Mouse (Mus musculus) c-Kit-negative CD71-positive TER-119-positive erythroid progenitor cells, embryonic 14.5 days (primary cell): Measurements from ENCODE around the gene Dhrs7c.

Source experiments
- DNase-seq: peaks from one replicate; pipeline ENCODE4 v3.0.0-alpha.2; 2013; ENCODE audit warnings: low read depth, low spot score

Dhrs7c gene

DNA sequence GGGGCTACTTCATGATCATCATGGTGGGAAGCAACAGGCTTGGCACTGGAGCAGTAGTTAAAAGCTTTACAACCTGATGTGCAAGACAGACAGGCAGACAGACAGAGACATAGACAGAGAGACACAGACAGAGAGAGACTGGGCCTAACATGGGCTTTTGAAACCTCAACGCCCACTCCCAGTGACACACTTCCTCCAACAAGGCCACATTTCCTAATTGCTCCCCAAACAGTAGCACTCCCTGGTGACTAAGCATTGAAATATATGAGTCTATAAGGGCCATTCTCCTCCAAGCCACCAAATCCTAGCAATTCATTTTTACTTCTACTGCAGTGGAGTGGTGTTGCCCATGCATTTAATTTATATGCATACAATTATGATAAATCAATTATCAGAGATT lies 41.8 kb downstream of the Dhrs7c start:
- DNase-seq: no peak

DNA sequence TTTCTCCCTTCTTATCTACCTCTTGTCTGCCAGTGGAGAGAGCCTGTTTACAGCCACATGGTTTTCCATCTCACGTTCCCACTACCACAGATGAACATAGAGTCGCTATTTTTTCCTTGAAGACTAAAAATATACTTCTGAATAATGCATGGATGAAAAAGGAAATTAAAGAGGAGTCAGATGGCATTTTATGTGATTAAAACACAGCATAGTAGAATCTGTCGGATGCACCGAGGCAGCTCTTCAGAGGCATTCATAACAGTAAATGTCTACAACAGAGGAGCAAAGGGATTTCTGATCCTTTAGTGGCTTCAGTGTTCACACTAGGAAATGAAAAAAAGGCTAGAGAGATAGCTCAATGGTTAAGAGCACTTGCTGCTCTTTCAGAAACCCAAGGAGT lies 47.2 kb downstream of the Dhrs7c start:
- no peak for DNase-seq

DNA sequence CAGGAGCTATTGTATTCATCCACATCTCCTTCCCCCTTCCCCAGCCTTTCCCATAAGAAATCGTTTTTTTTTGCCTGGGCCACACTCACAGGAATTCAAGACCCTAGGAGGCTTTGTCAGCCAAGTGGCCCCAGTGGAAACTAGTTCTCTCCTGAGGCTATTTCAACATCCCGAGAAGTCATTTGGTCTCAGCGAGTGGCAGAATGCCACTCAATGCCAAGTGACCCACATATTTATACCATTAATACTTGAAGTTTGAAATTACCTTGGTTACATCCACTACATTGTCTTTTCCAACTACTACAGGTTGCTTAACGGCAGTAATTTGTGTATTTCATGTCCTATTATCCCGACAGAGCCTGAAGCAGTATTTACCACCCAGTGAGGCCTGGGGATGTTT lies 53.8 kb downstream of the Dhrs7c start:
- no peak for DNase-seq

DNA sequence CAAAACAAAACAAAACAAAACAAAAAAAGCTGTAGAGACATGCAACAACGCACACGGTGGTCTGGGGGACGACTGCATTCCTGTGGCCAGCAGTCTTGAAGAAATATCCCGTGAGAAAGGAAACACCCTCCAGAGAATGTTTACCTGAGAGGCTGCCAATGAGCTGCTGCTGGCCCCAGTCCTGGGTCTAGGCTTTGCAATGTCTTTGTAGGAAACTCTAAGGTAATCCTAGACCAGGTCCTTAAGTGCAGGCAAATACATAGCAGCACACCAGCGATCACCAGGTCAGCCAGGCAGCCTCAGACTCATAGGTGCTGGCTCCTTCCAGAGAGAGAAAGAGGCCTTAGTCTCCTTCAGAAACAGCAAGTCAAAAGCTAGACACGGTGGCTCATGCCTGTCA lies 56.0 kb downstream of the Dhrs7c start:
- DNase-seq: no peak

DNA sequence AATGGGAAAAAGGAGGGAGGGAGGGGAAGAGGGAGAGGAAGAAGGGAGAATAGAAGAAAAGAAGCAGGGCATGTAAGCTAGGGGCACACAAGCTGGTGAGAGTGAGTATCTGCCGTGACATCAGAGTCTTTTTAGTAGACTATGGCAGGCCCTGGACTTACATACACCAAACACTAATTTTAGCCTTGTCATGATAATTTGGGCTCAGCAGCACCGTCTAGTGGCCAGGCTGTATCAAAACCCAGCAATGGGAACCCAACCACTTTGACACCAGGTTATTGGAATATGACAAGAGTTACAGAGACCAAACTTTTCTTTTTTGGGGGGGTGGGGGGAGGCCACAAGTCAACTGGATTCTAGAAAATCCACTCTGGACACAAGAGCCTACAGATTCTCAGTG lies 57.0 kb downstream of the Dhrs7c start:
- DNase-seq: no peak

DNA sequence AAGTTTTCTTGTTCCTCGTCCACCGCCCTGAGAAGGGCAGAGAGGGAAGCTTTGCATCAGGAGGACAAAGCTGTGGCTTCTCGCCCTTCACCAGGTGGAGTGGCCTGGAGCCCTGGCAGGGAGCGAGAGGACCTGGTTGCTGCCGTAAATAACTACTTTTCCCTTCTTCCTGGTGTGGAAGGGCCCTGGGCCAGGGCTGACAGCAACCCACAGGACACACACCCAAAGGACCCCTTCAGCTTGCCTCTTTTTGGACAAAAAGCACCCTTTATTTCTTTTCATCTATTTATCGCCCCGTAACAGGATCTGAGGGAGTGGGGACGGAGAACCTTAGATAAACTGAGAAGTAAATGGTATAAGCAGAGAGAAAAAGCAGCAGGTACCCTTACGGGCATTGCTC lies 60.5 kb downstream of the Dhrs7c start:
- DNase-seq: no peak

DNA sequence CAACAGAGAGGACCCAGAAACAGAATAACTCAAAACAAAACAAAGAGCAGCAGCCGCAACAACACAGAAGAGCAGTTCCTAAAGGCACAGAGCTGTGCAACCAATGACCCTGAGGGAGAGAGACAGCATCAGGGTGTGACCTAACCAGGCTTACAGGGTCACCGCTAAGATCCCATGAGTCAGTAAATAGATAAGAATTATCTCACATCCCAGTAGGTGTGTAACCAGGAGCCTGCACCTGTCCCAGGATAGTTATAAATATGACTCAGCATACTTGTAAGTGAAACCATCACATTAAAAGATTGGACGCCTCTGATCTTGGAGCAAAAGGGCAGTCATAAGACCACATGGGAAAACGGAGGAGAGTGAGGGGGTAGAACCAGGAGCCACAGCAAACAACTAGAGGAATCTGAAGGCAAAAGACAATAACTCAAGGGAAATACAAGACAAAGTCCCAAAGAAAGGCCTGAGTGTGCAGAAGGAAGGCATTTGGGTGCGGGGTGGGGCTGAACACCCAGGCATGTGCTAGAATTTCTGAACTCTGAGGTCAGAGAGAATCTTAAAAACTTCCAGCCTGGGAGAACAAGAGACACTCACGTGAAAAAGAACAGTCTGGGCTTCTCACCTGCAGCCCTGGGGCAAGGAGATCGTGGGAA lies 62.9 kb downstream of the Dhrs7c start:
- DNase-seq: no peak

DNA sequence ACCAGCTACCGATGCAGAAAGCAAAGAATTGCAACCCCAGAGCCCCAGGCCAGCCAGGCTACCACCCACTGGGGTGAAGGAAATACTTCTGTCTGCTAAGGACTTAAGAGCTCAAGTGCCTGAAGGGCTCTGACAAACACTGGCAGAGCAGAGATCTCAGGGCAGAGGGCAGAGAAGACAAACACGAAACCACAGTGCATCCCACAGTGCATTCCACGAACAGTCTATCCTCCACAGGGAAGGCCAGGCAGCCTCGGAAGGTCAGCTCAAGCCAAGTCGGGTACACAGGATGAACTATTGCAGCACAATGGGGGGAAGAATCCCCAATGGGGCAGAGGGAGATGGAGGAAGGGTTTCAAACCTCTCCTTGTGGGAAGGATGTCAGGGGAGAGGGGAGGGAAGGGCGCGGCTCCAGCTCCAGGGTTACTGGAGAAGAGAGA lies 63.4 kb downstream of the Dhrs7c start:
- no peak for DNase-seq

DNA sequence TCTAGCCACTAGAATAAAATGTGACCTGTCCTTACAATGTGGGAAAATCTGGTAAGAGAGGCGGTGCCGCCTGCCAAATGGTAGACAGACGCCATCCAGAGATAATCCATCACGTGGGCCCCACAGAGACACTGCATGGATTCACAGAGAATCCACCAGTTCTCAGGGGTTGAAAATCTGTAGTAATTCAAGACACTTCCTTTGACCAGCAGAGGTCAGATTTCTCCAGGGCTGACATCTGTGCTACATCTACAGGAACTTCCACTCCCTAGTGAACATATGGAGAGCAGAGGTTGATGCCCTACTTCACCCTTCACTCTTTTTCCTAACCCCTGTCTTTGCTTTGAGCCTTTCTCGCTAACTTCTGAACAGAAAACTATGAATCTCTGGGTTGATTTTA lies 67.1 kb downstream of the Dhrs7c start:
- DNase-seq: no peak
